Mouse (Mus musculus) heart, adult 9 months (tissue): Measurements from ENCODE around the gene Ercc1.

Source experiments
- DNase-seq, 2 experiments: peaks; one replicate each; pipeline ENCODE4 v3.0.0; 2022; ENCODE audit warnings: low spot score in 2 of 2

The Ercc1 gene

DNA sequence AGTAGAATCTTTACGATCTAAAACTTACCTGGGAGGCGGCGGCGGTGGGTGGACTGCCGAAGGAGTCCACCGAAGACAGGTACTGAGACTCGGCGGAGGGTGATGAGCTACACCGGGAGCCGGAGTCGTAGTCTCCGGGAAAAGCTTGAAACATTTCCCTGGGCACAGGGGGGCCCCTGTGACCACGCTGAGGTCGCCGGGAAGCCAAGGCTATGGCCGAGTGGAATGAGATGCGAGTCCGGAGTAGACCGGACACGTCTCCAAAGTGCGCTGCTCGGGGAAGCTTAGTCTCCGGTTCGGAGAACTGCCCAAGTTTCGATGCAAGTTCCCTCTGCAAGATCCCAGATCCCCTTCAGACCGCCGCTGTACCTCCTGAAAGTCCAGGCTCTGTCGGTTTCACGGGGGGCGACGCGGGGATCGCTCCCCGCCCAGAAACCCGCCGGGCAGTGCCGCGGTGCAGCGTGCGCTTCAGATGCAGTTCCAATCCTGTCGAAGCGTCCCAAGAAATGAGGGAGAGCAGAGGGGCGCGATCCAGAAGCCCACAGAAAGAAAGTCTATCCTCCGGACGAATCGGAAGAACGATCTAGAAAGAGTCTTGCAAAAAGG, 35.2 kb upstream of the Ercc1 start:
- DNase-seq = no peak

- DNase-seq = peak; percentile 96
These were observed 34.5 kb upstream of the Ercc1 start, which contains the start of gene Fosb for GRCm38 (mm10) chr7:19309884-19310641. TSS of gene Fosb (minus strand) at chr7:19310051.

DNA sequence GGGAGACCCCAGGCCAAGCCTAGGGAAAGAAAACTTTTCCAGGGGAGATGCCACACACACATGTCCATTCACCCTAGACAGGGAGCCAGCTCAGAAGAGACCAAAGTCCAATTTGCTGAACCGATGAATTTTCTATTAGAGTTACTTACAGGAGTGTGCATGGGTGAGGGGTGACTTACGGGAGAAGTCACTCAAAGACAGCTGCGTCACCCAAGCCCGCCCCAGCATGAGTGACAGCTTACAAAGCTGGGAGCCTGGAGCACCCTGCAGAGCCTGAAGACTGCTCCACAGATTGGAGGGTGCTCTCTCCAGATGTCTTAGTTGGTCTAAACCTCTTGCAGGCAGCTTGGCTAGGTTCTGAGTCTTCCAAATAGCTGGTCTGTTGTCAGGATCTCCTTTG, 32.6 kb upstream of the Ercc1 start:
- DNase-seq = no peak

DNA sequence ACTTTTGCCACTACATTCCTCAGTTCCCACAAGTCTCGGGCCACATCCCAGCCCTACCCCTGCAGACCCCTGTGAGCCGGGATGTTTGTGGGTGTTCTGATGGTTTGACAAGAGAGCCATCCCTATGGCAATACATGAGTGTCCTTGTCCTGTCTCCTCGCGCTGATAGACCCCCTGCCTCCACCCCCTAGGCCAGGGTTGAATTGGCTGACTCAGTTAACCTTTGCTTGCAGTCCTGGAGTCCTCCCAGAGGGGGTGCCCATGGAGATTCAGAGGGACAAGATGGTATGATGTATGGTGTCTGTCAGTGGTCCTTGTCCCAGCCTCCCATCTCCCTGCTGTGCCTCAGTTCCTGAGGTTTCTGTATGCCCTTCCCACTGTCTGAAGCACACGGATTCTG, 30.5 kb upstream of the Ercc1 start:
- no peak for DNase-seq

DNA sequence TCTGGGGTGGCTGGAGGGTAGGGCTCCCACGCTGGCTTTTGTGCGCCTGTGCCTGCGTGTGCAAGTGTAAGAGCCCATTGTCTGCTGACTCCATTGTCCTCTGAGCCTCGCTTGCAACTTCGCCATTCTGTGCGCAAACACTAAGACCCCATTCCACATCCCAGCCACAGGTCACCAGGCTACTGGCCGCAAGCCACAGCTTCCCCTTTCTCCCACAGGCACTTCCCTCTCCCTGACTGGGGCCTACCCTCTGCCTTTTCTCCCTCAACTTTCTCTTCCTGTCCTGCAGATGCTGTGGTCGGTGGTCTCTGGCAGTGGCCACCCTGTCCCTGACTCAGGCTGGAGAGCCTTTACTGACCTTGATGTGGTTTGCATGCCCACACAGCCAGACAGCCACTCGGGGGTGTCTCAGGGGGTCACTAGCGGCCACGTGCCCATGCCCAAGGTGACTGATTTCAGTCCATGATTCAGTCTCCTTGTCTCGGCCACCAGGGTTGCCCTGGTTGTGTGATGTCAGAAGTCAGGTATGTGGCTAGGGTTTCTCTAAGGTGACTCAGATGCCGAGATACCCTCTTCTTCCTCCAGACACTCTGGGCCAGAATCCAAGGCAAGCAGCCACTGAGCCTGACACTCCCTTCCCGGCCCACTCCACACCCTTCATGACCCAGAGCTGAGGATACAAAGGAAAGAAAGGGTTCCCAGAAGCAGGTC, 28.0 kb upstream of the Ercc1 start:
- DNase-seq = peak in 1 of 2 experiments; percentile 73

DNA sequence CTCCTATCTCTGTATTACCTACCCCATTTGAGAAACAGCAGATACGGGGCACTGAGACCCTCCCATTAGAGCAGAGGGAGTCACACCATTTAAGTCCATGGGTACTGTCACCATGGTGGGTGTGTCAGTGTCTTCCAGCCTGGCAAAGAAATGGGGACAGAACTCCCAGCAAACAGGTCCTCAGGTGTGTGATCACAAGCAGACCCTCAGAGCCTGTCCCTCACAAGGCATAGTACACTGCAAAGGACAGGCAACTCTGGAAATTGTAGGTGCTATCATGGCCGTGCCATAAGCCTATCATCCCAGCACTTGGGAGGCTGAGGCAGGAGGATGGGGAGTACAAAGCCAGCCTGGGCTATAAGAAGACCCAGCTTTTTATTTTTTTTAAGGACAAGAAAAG, 26.4 kb upstream of the Ercc1 start:
- no peak for DNase-seq

- no peak for DNase-seq
These were observed 25.9 kb upstream of the Ercc1 start for GRCm38 (mm10) chr7:19318676-19319075.

GRCm38 (mm10) chr7:19319458-19319857, 25.1 kb upstream of the Ercc1 start:
- no peak for DNase-seq

DNA sequence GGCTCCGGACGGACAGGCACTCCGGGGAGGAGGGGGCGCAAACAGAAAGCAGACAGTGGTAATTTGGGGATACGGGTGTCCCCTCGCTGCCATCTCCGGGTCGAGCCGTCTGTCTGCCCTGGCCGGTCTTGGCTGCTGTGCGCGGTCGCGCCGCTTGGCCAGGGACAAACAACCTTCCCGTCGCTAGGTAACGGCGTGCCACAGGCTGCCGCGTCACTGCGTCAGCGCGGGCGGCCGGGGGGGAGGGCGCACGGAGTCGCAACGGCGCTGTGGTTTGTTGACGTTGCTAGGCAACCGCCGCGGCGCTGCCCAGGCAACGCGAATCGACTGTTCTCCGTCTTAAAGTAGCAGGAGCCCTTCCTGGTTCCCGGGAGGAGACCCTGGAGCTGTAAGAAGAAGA, 24.7 kb upstream of the Ercc1 start:
- peak; percentile 95 to 96 for DNase-seq

GRCm38 (mm10) chr7:19320637-19321036, 23.9 kb upstream of the Ercc1 start:
- DNase-seq = no peak

GRCm38 (mm10) chr7:19321464-19321863, 23.1 kb upstream of the Ercc1 start:
- no peak for DNase-seq

DNA sequence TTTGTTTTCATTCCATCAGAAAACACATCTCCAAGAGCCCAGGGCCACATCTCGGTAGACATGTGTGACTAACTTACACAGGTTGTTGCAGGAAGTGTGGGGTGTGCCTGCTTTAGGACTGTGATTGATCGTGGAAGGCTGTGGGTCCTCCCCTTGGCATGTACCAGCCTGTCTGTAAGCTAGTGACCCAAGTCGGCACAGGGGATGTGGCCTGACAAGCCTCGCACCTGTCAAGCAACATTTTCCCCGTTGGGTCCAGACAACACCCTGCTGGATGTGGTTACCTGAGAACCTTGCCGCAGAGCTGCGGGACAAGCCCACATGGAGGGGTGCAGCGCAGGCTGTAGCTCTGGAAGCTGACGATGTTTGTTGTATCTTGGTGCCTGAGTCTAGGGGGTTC, 22.1 kb upstream of the Ercc1 start:
- no peak for DNase-seq

DNA sequence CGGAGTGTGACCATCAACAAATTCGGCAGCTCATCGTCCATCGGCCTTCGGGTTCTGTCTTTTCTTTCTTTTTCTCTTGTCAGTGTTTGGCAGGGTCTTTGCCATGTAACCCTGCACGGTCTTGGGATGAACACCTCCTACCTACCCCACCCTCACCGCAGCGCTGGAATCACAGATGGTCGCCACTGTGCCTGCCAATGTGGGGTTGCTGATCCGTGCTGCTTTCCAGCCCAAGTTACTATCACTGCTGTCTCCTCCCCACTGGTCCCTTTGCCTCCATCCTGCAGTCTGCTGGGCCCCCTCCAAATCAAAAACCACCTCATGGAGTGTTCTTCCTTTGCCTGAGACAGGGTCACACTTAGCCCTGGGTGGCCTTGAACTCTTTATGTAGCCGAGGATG, 20.4 kb upstream of the Ercc1 start:
- DNase-seq = no peak

DNA sequence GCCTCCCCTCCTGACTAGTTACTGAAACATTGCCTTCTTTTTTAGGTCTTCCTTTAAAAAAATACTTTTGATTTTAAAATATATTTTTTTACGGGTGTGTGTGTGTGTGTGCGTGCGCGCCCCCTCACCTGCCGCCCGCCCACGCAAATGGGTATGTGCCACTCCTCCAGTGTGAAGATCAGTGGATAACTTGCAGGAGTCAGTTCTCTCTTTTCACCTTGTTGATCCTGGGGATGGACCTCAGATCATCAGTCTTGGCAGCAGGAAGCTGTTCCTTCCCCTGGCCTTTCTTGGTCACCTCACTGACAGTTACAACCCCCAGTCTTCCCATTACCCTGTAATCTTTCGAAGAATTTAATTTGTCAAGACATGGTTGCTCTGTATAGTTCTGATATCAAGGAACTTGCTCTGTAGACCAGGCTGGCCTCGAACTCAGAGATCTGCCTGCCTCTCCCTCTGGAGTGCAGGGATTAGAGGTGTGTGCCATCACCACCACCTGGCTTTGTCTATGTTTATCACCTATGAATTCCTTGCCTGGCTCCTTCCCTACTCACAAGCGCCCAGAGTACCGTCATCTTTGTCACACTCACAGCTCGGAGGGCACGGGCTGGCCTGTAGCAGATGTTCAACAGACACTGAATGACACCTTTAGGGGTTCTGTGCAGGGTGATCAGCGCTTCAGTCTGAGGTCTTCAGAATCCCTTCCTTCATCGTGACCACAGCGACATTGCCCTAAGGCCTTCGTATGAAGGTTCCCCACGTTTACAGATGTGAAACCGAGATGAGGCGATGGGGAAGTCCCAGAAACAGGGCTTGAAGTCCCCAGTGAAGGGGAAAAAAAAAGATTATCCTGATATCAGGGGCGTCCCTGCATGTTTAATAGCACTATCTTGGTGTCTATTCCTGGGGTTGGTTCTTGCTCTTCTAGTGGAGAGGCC, 19.0 kb upstream of the Ercc1 start:
- no peak for DNase-seq

GRCm38 (mm10) chr7:19326359-19326758, 18.2 kb upstream of the Ercc1 start:
- DNase-seq = peak; percentile 90 to 93

GRCm38 (mm10) chr7:19327128-19327527, 17.4 kb upstream of the Ercc1 start:
- peak; percentile 96 to 98 for DNase-seq

DNA sequence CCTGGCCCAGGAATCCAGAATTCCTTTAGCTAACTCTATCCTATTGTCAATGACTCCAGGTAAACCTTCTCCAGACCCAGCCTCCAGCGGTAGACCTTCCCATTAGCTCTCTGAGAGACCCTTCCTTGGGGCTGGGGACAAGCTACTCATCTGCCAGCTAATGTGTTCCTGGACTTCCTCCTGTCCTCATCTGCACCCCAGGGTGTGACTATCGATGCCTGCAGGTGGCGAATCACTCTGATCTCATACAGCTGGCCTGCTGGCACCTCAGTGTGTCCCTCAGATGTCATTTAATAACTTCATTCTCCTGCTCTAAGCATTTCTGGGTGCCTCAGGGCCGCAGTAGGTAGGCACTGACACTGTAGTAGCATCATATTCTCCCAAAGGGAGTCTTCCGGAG, 16.8 kb upstream of the Ercc1 start:
- no peak for DNase-seq

DNA sequence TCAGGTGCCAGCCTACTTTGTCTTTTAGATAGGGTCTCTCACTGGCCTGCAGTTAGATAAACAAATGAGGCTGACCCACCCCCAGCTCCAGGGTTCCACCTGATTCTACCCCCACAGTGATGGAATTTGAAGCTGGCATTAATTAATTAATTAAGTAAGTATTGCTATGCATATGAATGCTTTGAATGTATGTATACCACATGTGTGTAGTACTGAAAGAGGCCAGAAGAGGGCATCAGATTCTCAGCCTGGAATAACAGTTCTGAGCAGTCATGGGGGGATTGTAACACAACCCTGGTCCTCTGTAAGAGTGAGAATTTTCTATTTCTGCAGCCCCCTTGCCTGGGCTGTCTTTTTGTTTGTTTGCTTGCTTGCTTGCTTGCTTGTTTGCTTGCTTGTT, 16.2 kb upstream of the Ercc1 start:
- DNase-seq = no peak

DNA sequence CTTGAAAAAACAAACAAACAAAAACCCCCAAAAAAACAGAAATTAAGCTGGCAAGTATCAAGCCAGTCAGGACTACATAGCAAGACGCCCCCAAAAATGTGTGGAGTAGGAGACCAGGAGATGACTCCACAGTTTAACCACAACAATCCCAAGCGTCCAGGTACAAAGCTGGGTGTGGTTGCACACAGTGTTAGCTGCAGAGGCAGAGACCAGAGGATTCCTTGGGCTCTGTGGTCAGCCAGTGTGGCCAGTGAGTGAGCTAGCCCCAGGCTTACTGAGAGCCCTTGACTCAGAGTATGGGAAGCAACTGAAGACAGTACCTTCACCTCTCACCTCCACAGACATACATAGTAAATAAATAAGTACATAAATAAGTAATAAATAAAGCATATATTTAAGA, 12.7 kb upstream of the Ercc1 start:
- DNase-seq = no peak

DNA sequence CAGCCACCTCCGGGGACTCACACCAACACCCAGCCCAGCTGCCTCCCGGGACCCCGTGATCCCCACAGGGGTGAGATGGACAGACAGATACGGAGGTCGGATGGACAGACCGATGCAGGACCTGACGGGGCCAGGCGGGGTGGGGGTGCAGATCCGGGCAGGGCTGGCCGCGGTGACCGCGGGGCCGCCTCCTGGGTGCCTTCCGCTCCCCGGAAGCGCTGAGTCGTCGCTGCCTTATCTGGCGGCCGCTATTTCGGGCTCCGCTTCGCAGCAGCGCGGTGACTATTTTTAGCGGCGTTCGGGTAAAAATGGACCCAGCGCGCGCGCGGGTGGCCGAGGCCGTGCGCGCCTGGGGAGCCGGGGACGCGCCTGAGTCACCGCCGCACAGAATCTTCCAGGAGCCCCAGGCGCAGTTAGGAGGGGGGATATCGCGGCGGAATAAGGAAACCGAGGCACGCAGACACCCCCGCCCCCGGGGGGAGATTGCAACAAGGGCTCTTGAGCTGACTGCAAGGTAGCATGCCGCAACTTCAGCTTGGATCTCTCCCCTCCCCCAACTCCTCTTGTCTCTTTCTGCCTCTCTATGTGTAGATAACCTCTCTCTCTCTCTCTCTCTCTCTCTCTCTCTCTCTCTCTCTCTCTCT, 11.7 kb upstream of the Ercc1 start:
- DNase-seq = peak; percentile 86 to 88

- DNase-seq = no peak
These were observed 9.0 kb upstream of the Ercc1 start for GRCm38 (mm10) chr7:19335583-19335982.
